Mouse (Mus musculus): ENCODE results near the gene Ovol1. TPM values are rescaled to one million over a fixed set of nuclear protein-coding genes. Genes with fewer than 3 reads are reported as not detected.
A peak's percentile ranks its signal among the peaks of the same experiment; 100 is the strongest.

Ovol1 gene
- total RNA-seq, 1 experiment, result 0.58 TPM

GRCm38 (mm10) chr19:5562776-5563175 lies 2.3 kb upstream of the Ovol1 start:
- no peak for DNase-seq (ENCODE audit: low read depth, low spot score)
- H3K4me1 ChIP-seq (ENCODE audit: control insufficient read depth in 2 of 2, insufficient read depth in 2 of 2, low read length in 2 of 2, poor library complexity in 1 of 2), result peaks cover 0 to 13% of the 10 kb centered on the region in 2 experiments; a peak in 2 of 4 replicates
- H3K4me3 ChIP-seq (ENCODE audit: insufficient read depth in 1 of 2, low read depth in 1 of 2, low read length in 2 of 2, poor library complexity in 1 of 2, severe bottlenecking in 1 of 2), result no peak overlapping the region
- no peak for TF ChIP-seq ZC3H11A (IDR thresholded peaks at IDR 0.05; ENCODE audit: borderline replicate concordance, low read depth, low read length)
- H3K9ac ChIP-seq (ENCODE audit: insufficient read depth, low read depth, low read length, poor library complexity, severe bottlenecking), result no peak overlapping the region
- in situ Hi-C loops (cut with MboI; ENCODE audit: low sequenced_read_pairs in 2 of 2, unreplicated experiment in 2 of 2), result no loop called here
- no peaks in the 10 kb centered on the region for H3K36me3 ChIP-seq (ENCODE audit: control insufficient read depth, insufficient read depth, low read length, poor library complexity, severe bottlenecking)
- H3K9me3 ChIP-seq (ENCODE audit: control insufficient read depth, insufficient read depth, low read depth, low read length), result no peaks in the 10 kb centered on the region
- H3K27ac ChIP-seq (ENCODE audit: insufficient read depth, low read depth, low read length, poor library complexity, severe bottlenecking), result no peak overlapping the region

DNA sequence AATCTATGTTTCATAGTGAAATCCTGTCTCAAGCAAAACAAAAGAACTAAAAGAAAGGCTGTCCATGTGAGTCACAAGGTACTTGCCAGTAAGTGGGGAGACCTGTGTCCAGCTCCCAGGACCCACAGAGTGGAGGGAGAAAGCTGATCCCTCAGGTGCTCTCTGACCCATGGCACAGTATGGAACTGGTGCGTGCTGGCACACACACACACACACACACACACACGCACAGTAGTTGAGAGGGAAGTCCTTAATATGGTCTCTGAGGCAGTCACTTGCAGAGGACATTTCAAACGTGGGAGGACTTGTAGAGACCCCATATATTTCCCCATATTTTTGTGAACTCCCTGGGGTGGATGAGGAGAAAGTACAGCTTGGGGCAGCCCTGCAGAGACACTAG lies 1.4 kb upstream of the Ovol1 start:
- no peak for TF ChIP-seq MAFK (IDR thresholded peaks at IDR 0.05; ENCODE audit: insufficient read depth, low read depth, low read length)
- no peak for DNase-seq (ENCODE audit: low read depth, low spot score)
- H3K9ac ChIP-seq (ENCODE audit: insufficient read depth, low read depth, low read length, poor library complexity, severe bottlenecking), result no peak overlapping the region
- H3K4me1 ChIP-seq (ENCODE audit: control insufficient read depth in 2 of 2, insufficient read depth in 2 of 2, low read length in 2 of 2, poor library complexity in 1 of 2), result peaks cover 0 to 13% of the 10 kb centered on the region in 2 experiments; a peak in 2 of 4 replicates
- H3K27ac ChIP-seq (ENCODE audit: insufficient read depth, low read depth, low read length, poor library complexity, severe bottlenecking), result no peak overlapping the region
- no peak overlapping the region for H3K4me3 ChIP-seq (ENCODE audit: insufficient read depth in 1 of 2, low read depth in 1 of 2, low read length in 2 of 2, poor library complexity in 1 of 2, severe bottlenecking in 1 of 2)
- no peaks in the 10 kb centered on the region for H3K36me3 ChIP-seq (ENCODE audit: control insufficient read depth, insufficient read depth, low read length, poor library complexity, severe bottlenecking)
- H3K9me3 ChIP-seq (ENCODE audit: control insufficient read depth, insufficient read depth, low read depth, low read length), result no peaks in the 10 kb centered on the region
- in situ Hi-C loops (cut with MboI; ENCODE audit: low sequenced_read_pairs in 2 of 2, unreplicated experiment in 2 of 2), result no loop called here

- DNase-seq (ENCODE audit: low read depth, low spot score), result no peak
- Histone ChIP-seq H3K9ac (ENCODE audit: insufficient read depth, low read depth, low read length, poor library complexity, severe bottlenecking) (0 out of 2 replicates have a peak overlapping the region, but pooled peaks have one; percentile 18), H3K4me3 (ENCODE audit: insufficient read depth in 1 of 2, low read depth in 1 of 2, low read length in 2 of 2, poor library complexity in 1 of 2, severe bottlenecking in 1 of 2) (peak overlapping the region; percentile 54 to 59), H3K9me3 (ENCODE audit: control insufficient read depth, insufficient read depth, low read depth, low read length) (no peaks in the 10 kb centered on the region), H3K36me3 (ENCODE audit: control insufficient read depth, insufficient read depth, low read length, poor library complexity, severe bottlenecking) (no peaks in the 10 kb centered on the region), H3K27ac (ENCODE audit: insufficient read depth, low read depth, low read length, poor library complexity, severe bottlenecking) (no peak overlapping the region), H3K4me1 (ENCODE audit: control insufficient read depth in 2 of 2, insufficient read depth in 2 of 2, low read length in 2 of 2, poor library complexity in 1 of 2) (peaks cover 0 to 12% of the 10 kb centered on the region in 2 experiments; a peak in 2 of 4 replicates)
- in situ Hi-C loops (cut with MboI; ENCODE audit: low sequenced_read_pairs in 2 of 2, unreplicated experiment in 2 of 2), result no loop called here
- TF ChIP-seq ZC3H11A (IDR thresholded peaks at IDR 0.05; ENCODE audit: borderline replicate concordance, low read depth, low read length) (no peak), ZNF384 (IDR thresholded peaks at IDR 0.05; ENCODE audit: low read depth, low read length) (no peak), HCFC1 (IDR thresholded peaks at IDR 0.05; ENCODE audit: borderline replicate concordance, insufficient read depth, low read length) (no peak), CHD2 (IDR thresholded peaks at IDR 0.05; ENCODE audit: low read depth, low read length) (no peak), MAFK (IDR thresholded peaks at IDR 0.05; ENCODE audit: insufficient read depth, low read depth, low read length) (no peak)
Observed at GRCm38 (mm10) chr19:5561252-5561790, 875 bp upstream of the Ovol1 start.

DNA sequence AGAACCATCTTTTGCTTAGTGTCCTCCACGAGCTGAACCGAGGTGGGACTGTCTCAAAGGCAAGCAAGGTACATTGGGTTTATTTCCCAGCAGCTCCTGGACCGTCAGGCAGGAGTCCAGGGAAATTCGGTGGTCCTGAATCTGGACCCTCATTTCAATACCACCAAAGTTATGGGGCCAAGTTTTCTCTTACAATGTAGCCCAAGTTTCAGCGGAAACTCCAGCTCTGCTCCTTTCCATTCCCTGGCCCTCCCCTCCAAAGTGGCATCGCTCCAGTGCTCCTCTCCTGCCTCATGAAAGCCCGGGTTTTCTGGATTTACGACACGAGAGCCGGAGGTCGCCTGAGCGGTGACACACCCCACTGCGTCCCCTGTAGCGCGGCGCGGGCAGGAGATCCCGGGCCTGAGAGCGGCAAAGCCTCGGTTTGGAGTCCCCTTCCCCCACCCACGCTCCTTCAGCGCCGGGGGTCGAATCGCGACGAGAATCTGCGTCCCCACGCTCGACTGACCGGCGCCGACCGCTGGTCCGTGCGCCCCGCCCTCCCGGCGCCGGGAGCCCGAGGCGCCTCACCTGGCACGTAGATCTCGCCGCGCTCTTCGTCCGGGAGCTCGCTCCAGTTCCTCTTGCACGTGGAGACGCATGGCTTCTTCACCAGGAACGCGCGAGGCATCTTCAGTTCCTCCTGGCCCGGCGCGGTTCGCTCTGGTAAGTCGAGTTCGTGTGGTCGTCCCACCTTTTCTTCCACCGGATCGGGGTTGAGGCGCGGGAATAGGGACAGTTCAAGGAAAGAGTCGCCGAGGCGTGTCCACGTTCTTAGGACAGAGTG lies 602 bp downstream of the Ovol1 start:
- no peak for TF ChIP-seq MAFK (IDR thresholded peaks at IDR 0.05; ENCODE audit: insufficient read depth, low read depth, low read length)
- TF ChIP-seq HCFC1 (IDR thresholded peaks at IDR 0.05; ENCODE audit: borderline replicate concordance, insufficient read depth, low read length), result no peak
- TF ChIP-seq ZC3H11A (IDR thresholded peaks at IDR 0.05; ENCODE audit: borderline replicate concordance, low read depth, low read length), result no peak
- TF ChIP-seq ZNF384 (IDR thresholded peaks at IDR 0.05; ENCODE audit: low read depth, low read length), result no peak
- no peak for TF ChIP-seq CHD2 (IDR thresholded peaks at IDR 0.05; ENCODE audit: low read depth, low read length)
- H3K9ac ChIP-seq (ENCODE audit: insufficient read depth, low read depth, low read length, poor library complexity, severe bottlenecking), result peak overlapping the region; percentile 5; the same call in 1 of the 2 replicates
- no peaks in the 10 kb centered on the region for H3K9me3 ChIP-seq (ENCODE audit: control insufficient read depth, insufficient read depth, low read depth, low read length)
- no peak overlapping the region for H3K27ac ChIP-seq (ENCODE audit: insufficient read depth, low read depth, low read length, poor library complexity, severe bottlenecking)
- H3K36me3 ChIP-seq (ENCODE audit: control insufficient read depth, insufficient read depth, low read length, poor library complexity, severe bottlenecking), result no peaks in the 10 kb centered on the region
- peaks cover 0 to 12% of the 10 kb centered on the region in 2 experiments; a peak in 2 of 4 replicates for H3K4me1 ChIP-seq (ENCODE audit: control insufficient read depth in 2 of 2, insufficient read depth in 2 of 2, low read length in 2 of 2, poor library complexity in 1 of 2)
- DNase-seq (ENCODE audit: low read depth, low spot score), result no peak
- in situ Hi-C loops (cut with MboI; ENCODE audit: low sequenced_read_pairs in 2 of 2, unreplicated experiment in 2 of 2), result no loop called here
- peak overlapping the region; percentile 54 to 59; a peak in 3 of 4 replicates for H3K4me3 ChIP-seq (ENCODE audit: insufficient read depth in 1 of 2, low read depth in 1 of 2, low read length in 2 of 2, poor library complexity in 1 of 2, severe bottlenecking in 1 of 2)

Measured in ES-E14 (cell line).